Mouse (Mus musculus): ENCODE measurements around the gene Zfp719.

Zfp719 gene

DNA sequence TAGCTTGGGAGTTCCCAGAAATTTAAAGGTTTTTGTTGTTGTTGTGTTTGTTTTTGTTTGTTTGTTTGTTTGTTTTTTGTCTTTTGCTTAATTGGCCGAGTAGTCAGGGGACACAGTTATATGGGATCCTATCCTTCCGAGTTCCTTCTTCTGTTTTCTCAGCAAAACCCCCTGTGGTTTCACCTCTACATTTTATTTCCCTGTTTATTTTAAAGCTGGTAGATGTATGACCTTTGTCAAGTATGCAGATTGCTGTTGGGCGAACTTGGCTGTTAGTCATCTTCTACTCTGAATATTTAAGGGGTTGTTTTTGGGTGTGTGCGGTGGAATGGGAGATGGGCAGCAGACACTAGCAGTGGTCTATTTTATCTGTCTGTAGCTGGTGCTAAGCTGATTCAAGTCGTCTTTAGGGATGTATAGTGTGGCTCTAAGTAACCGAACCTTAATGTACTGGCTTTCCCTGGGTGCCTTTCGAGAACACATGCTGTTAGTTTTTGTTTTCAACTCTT, 29.0 kb downstream of the Zfp719 start:
- DNase-seq: no peak

DNA sequence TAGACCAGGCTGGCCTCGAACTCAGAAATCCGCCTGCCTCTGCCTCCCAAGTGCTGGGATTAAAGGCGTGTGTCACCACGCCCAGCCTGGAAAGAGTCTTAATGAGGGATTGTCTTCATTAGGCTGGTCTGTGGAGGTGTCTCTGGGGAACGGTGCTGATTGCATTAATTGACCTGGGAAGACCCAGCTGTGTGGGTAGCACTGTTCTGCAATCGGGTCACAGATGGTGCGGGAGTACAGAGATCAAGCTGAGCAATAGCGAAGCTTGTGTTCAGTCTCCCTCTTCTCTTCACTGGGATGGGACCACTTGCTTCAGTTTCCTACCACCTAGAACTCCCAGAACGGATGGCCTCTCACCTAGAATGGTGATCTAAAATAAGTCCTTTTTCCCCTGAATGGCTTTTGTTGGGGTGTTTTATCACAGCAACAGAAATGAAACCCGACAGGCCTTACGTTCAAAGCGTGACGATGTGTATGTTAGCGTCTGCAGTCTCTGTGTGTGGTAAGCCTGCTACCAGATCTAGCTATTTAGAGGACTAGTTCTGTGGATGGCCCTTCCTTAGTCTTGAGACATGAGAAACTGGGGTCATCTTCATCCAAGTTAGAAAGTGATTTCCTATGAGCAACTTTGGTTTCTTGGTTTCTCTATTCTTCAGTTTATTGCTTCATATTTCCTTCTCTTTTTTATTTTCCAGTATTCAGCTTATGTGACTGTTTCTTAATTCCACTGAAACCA, 34.6 kb downstream of the Zfp719 start:
- no peak for DNase-seq

DNA sequence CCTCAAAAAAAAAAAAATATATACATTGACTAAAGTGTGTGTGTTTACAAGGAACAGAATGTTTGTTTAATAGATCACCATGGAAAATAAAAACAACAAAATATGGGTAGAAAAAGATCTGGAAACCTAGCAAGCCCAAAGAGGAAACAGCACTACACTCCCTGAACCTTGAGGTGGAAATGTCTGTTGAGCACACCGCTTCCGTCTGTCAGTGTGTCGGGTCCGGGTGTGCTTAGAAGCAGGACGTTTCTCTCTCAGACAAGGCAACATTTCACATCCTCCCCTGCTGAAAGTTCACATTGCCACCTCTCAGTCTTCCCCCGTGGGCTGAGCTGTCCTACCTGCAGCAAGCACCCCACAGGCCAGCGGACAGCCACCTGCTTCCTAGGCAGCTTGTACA, 43.5 kb downstream of the Zfp719 start:
- DNase-seq: no peak

DNA sequence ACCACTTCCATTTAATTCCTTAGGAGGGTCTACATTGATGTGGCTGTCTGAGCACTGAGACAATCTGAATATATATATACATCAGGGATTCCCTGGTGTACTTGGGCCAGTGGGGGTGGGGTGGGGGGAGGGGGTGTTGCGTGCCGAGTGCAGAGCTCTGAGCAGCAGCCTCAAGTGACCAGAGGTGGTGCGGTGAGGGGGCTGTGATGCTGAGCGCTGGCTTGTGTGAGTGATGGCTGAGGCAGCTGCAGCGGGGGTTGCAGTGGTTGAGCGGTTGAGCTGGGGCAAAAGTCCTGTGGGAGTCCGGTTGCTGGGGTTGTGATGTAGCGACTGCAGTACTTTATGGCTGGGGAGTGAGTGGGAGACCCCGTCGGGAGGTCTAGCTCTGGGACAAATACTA, 44.4 kb downstream of the Zfp719 start:
- DNase-seq: no peak

DNA sequence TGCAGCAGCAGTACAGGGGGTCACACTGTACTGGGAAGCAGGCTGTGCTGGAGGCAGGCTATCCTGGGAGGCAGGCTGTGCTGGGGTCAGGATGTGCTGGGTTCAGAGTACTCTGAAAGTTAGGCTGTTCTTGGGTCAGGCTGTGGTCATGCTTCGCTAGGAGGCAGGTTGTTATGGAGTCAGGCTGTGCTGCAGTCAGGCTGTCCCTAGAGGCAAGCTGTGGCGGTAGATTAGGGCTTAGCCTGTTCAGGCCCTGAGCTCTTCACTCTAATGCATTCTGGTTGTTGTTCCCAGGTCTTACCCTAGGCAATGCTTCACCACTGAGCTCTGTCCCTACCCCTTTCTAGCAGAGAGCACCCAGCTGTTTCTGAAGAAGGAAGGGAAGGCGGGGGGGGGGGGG, 45.7 kb downstream of the Zfp719 start:
- no peak for DNase-seq

DNA sequence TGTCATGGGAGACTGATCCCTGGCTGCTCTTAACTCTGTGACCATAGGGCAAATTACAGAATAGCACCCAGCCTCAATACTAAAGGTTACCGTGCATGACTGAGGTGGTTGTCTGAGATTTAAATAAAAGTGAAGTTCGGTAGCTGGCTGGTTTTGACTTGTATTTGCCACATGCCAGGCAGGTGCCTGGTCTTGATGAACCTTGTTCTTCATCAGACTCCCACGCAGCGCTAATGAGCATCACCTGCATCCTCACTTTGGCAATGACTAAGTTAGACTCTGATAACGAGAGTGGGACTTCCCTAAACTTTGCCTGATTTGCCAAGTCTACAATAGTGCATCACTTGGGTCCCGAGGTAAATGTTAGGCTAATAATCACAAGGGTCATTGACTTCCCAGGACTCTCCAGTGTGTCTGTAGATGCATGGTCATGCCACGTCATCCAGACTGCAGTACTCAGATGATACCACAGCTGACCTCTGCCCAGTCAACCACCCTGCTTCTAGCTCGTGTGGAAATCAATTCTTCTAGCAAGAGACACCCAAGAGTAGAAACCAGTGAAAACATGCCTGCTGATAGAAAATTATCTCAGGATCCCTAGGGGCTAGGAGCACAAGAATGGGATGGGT, 46.5 kb downstream of the Zfp719 start:
- no peak for DNase-seq

DNA sequence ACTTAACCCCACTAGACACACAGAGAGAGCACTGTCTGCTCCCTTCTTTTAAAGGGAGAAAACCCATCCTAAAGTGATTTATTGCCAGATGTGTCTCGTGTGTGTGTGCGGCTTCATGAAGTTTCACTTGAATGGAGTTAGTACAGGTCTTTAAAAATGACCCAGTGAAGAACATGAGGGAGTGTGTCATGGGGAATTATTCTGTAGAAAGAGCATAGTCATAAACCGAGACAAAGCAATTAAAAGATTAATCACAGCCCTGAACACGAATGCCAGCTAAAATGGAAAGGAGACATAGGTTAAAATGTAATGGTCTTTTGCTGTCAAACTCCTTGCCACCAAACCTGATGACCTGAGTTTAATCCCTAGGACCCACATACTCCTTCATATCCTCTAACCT, 54.5 kb downstream of the Zfp719 start:
- no peak for DNase-seq

DNA sequence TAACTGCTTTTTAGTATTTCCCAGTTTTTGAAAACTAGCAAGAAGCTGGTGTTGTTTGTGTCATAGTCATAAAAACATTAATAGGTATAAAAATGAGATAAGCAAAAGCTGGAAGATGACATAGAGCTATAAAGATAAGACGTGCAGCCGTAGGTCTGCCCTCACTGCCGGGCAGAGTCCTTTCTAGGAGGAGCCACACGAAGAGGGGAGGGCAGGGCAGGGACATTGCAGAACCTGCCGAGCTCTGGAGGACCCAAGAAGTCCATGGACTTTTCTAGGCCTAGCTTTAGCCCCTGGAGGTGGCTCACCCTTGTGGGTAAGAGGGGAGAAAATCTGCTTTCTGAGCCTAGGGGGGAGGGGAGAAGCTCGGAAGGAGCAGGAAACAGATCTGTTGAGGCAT, 55.1 kb downstream of the Zfp719 start, which contains the start of gene Ceacam18:
TSS of gene Ceacam18 (plus strand) at position 208 of the 400 bp plus-strand sequence.
- no peak for DNase-seq

DNA sequence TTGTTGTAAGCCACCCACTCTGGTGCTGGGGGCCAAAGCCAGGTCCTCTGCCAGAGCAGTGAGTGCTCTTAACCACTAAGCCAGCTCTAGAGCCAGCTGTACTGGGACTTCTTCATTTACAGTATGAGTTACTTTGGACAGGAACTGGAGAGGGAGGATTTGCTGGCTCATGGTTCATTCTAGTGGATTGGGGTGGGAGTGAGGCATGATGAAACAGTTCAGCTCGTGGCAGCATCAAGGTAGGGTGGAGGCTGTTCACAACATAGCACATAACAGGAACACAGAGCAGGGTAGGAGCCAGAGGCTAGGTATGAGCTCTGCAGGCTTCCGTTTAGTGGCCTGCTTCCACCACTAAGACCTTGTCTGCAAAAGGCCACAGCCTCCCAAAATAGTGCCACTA, 56.8 kb downstream of the Zfp719 start:
- DNase-seq: no peak

DNA sequence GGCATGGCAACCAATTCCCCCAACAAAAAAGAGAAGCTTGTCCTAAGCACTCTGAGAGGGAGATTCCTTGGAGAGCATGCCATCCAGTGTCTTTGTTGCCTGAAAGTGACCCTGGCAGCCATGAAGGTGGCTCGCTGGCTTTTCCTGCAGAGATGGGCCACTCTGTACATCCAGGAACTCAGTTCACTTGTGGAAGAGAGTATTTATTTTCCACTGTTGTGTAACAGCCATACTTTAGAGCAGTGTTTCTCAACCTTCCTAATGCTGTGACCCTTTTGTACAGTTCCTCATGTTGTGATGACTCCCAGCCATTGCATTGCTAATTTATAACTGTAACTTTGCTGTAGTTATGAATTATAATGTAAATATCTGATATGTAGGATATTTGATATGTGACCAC, 57.7 kb downstream of the Zfp719 start:
- DNase-seq: no peak

DNA sequence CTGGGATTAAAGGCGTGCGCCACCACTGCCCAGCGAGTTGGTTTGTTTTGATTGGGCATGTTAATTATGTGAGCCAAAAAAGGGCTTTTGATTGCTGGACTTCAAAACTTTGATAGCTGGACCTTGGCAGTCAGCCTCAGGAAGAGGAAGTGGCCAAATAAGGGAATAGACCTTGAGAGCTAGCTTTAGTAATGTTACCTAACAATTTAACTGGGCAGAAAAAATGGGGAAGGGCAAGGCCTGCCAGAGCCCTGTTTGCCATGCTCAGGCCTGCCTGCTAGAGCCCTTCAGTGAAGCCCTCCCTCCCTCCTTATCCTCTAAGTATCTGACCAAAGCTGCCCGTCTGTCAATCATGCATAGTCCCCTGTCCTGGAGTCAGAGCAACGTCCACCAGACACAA, 63.2 kb downstream of the Zfp719 start:
- DNase-seq: no peak
